Mouse (Mus musculus) liver, adult 2 months (tissue): Measurements from ENCODE around the gene Mstn. TPM values are rescaled to one million over a fixed set of nuclear protein-coding genes. Genes with fewer than 3 reads are reported as not detected.

Experiments
- DNase-seq: peaks from one replicate; pipeline ENCODE4 v3.0.0-alpha.2; 2011; ENCODE audit warnings: low read depth, low spot score; ENCODE audit errors: extremely low read depth
- H3K27ac ChIP-seq: fragments of 200-500 bp; replicated peaks from 2 replicates; pipeline ENCODE4 v1.5.1; 2012; ENCODE audit warnings: low read depth, mild to moderate bottlenecking, control low read depth, inconsistent platforms, low read length; ENCODE audit not compliant: insufficient read depth
- H3K27me3 ChIP-seq: fragments of 200-500 bp; 2 replicates; pipeline ENCODE4 v1.6.1; 2012; ENCODE audit warnings: mild to moderate bottlenecking, moderate library complexity, low read length, inconsistent platforms; ENCODE audit not compliant: control insufficient read depth, insufficient read depth
- H3K36me3 ChIP-seq: fragments of 200-500 bp; 2 replicates; pipeline ENCODE4 v1.6.1; 2012; ENCODE audit warnings: low read length, inconsistent platforms; ENCODE audit not compliant: control insufficient read depth, insufficient read depth
- H3K4me1 ChIP-seq: fragments of 200-500 bp; 2 replicates; pipeline ENCODE4 v1.6.1; 2011; ENCODE audit warnings: low read length; ENCODE audit not compliant: control insufficient read depth, insufficient read depth
- H3K4me3 ChIP-seq: fragments of 200-500 bp; 2 replicates; pipeline ENCODE4 v1.5.1; 2011; ENCODE audit warnings: low read depth, mild to moderate bottlenecking, control low read depth, low read length, moderate library complexity; ENCODE audit not compliant: insufficient read depth
- H3K79me2 ChIP-seq: fragments of 200-500 bp; 2 replicates; pipeline ENCODE4 v1.6.1; 2012; ENCODE audit warnings: inconsistent platforms, mild to moderate bottlenecking, low read length, moderate library complexity; ENCODE audit not compliant: control insufficient read depth, insufficient read depth
- H3K9ac ChIP-seq: fragments of 200-500 bp; 2 replicates; pipeline ENCODE4 v1.6.1; 2012; ENCODE audit warnings: low read depth, mild to moderate bottlenecking, control low read depth, inconsistent platforms, low read length
- CTCF ChIP-seq: fragments of 200-500 bp; IDR thresholded peaks from 2 replicates; pipeline ENCODE4 v1.5.1; 2011; ENCODE audit warnings: low read depth, low read length, control low read depth
- POLR2A ChIP-seq: fragments of 200-500 bp; IDR thresholded peaks from 2 replicates; pipeline ENCODE4 v1.6.1; 2011; ENCODE audit warnings: low read length, control low read depth; ENCODE audit not compliant: insufficient read depth; ENCODE audit errors: extremely low read depth
- WGBS: fragments of 180-500 bp; shearing (Covaris S2); methylation state at CpG from one replicate; pipeline ENCODE4 v1.1.7; 2018; 5-methylcytosine and 5-hydroxymethylcytosine counted together
- polyA plus RNA-seq: library from polyadenylated mRNA; depleted of rRNA; stranded (reverse); fragments of >200 nt; gene quantifications from 2 replicates; pipeline ENCODE4 v1.2.3, GENCODE M21; 2012; rRNA removed
- total RNA-seq: library from RNA; depleted of rRNA; stranded (reverse); fragments of >200 nt; gene quantifications from 2 replicates; pipeline ENCODE4 v1.2.3, GENCODE M21; 2014; rRNA removed

Gene Mstn
- not detected in 2 replicates for total RNA-seq
- not detected in 2 replicates for polyA plus RNA-seq

DNA sequence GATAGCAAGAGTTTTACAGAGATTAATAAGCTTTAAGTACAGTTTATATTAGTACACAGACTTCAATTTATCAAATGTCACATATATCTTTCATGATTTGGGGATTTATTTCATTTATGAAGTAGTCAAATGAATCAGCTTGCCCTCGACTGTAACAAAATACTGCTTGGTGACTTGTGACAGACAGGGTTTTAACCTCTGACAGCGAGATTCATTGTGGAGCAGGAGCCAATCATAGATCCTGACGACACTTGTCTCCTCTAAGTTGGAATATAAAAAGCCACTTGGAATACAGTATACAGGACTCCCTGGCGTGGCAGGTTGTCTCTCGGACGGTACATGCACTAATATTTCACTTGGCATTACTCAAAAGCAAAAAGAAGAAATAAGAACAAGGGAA, at the start of gene Mstn:
Gene Mstn, plus strand, starts transcription at position 301 of the 400 bp plus-strand sequence.
- no peak within 1 kb of the TSS; the same call in 1 of the 2 replicates for H3K27ac ChIP-seq
- 82% methylated on average over 6 of the region's 6 CpGs for WGBS
- no peak for DNase-seq
- no peak within 1 kb of the TSS for H3K4me3 ChIP-seq
- H3K27me3 ChIP-seq = no peaks in the 10 kb centered on the region
- no peak within 1 kb of the TSS for H3K9ac ChIP-seq
- no peaks in the 10 kb centered on the region for H3K79me2 ChIP-seq
- H3K4me1 ChIP-seq = peaks cover 9% of the 10 kb centered on the region; the same call in 1 of the 2 replicates
- H3K36me3 ChIP-seq = no peaks in the 10 kb centered on the region
- TF ChIP-seq POLR2A = no peak
- TF ChIP-seq CTCF = no peak

DNA sequence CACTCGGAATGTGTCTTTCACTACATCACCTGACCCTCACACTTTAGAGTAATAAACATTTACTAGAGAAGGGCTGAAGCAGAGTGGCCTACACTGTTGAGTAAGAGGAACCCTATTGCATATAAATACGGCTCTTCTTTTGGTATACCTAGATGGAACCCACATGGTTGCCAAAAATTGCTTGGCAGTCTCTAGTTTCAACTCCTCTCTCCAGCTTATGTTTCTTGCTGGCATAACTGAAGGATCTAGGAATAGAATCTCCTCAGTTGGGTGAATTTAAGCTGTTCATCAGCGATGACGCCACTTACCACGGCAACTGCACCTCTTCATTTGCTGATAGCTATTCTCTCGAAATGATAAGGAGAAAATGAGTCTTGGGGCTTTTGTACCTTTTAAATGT, 46.7 kb upstream of the Mstn start:
- Histone ChIP-seq H3K4me3 (no peak overlapping the region), H3K9ac (no peak overlapping the region), H3K79me2 (no peaks in the 10 kb centered on the region), H3K27ac (no peak overlapping the region), H3K27me3 (no peaks in the 10 kb centered on the region), H3K36me3 (no peaks in the 10 kb centered on the region), H3K4me1 (no peaks in the 10 kb centered on the region)
- no peak for DNase-seq
- no peak for TF ChIP-seq POLR2A
- no peak for TF ChIP-seq CTCF
- 82% methylated on average over 6 of the region's 6 CpGs for WGBS

- no peak for TF ChIP-seq CTCF
- no peak for TF ChIP-seq POLR2A
- 84% methylated on average over 5 of the region's 5 CpGs for WGBS
- H3K36me3 ChIP-seq = no peaks in the 10 kb centered on the region
- H3K79me2 ChIP-seq = no peaks in the 10 kb centered on the region
- H3K4me3 ChIP-seq = no peak overlapping the region
- H3K9ac ChIP-seq = no peak overlapping the region
- H3K27me3 ChIP-seq = no peaks in the 10 kb centered on the region
- H3K4me1 ChIP-seq = no peaks in the 10 kb centered on the region
- DNase-seq = no peak
- H3K27ac ChIP-seq = no peak overlapping the region
Measured at GRCm38 (mm10) chr1:53015606-53016005, 45.8 kb upstream of the Mstn start.

- Histone ChIP-seq H3K27ac (no peak overlapping the region), H3K27me3 (no peaks in the 10 kb centered on the region), H3K4me1 (no peaks in the 10 kb centered on the region), H3K4me3 (no peak overlapping the region), H3K36me3 (no peaks in the 10 kb centered on the region), H3K9ac (no peak overlapping the region), H3K79me2 (no peaks in the 10 kb centered on the region)
- TF ChIP-seq POLR2A = no peak
- TF ChIP-seq CTCF = no peak
- no peak for DNase-seq
- 76% methylated on average over 3 of the region's 3 CpGs for WGBS
Measured at GRCm38 (mm10) chr1:53018746-53019505, 42.5 kb upstream of the Mstn start.

- H3K4me1 ChIP-seq = no peaks in the 10 kb centered on the region
- no peak for TF ChIP-seq POLR2A
- no peak for TF ChIP-seq CTCF
- no peaks in the 10 kb centered on the region for H3K79me2 ChIP-seq
- no peaks in the 10 kb centered on the region for H3K27me3 ChIP-seq
- WGBS = 50% methylated on average over 5 of the region's 5 CpGs
- DNase-seq = no peak
- H3K9ac ChIP-seq = no peak within 1 kb of the TSS
- no peaks in the 10 kb centered on the region for H3K36me3 ChIP-seq
- no peak within 1 kb of the TSS for H3K27ac ChIP-seq
- no peak within 1 kb of the TSS for H3K4me3 ChIP-seq
Measured at GRCm38 (mm10) chr1:53020079-53020478, 41.4 kb upstream of the Mstn start, which contains the start of gene 1700019D03Rik. Gene 1700019D03Rik (minus strand): TSS chr1:53020179.

GRCm38 (mm10) chr1:53032550-53032949, 28.9 kb upstream of the Mstn start:
- Histone ChIP-seq H3K9ac (no peak overlapping the region), H3K4me3 (no peak overlapping the region), H3K79me2 (no peaks in the 10 kb centered on the region), H3K4me1 (no peaks in the 10 kb centered on the region), H3K27ac (no peak overlapping the region), H3K36me3 (no peaks in the 10 kb centered on the region), H3K27me3 (no peaks in the 10 kb centered on the region)
- no peak for DNase-seq
- TF ChIP-seq CTCF = no peak
- TF ChIP-seq POLR2A = no peak
